Mouse (Mus musculus): ENCODE data around the gene Chek1.
A peak's percentile ranks its signal among the peaks of the same experiment; 100 is the strongest.

The Chek1 gene

DNA sequence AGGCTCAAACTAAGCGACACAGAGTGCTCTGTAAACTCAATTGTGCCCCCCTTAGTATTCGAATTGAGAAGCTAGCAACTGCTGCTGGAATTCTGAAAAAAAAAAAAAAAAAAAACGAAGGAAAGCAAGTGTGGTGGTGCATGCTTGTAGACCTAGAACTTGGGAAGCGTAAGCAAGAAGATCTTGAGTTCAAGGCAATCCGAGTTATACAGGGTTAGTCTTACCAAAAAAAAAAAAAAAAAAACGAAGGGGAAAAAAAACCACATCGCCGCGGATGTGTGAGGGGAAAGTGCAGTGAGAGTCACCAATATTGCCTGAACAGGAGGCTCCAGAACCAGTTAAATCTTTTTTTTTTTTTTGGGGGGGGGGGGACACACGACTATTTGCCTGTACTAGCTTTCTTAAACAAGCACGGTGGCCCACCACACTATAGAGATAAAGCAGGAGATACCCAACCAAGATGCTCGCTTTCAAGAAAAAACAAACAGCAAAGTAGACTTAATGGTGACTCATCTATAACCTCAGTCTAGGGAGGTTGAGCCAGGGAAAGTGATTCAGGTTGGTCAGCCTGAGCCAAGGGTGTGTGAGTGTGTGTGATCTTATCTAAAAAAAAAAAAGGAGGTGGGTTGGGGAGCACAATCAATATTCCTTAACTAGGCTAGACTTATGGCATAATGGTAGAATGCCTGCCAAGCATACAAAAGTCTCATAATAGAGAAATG is at the start of gene Chek1:
Gene Chek1 (minus strand): TSS at position 32 of the 722 bp plus-strand sequence.
- DNase-seq (ENCODE audit: low read depth, low spot score), result no peak

DNA sequence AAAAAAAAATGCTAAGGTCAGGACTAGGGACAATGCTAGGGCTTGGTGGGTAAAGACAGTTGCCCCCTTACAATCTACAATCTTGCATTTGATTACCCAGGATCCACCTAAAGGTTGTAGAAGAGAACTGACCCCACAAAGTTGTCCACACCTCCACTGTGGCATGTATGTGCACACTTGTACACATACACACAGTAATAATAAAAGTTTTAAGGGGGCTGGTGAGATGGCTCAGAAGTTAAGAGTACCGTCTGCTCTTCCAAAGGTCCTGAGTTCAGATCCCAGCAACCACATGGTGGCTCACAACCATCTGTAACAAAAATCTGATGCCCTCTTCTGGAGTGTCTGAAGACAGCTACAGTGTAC is 42.2 kb upstream of the Chek1 start:
- no peak for DNase-seq (ENCODE audit: low read depth, low spot score)

DNA sequence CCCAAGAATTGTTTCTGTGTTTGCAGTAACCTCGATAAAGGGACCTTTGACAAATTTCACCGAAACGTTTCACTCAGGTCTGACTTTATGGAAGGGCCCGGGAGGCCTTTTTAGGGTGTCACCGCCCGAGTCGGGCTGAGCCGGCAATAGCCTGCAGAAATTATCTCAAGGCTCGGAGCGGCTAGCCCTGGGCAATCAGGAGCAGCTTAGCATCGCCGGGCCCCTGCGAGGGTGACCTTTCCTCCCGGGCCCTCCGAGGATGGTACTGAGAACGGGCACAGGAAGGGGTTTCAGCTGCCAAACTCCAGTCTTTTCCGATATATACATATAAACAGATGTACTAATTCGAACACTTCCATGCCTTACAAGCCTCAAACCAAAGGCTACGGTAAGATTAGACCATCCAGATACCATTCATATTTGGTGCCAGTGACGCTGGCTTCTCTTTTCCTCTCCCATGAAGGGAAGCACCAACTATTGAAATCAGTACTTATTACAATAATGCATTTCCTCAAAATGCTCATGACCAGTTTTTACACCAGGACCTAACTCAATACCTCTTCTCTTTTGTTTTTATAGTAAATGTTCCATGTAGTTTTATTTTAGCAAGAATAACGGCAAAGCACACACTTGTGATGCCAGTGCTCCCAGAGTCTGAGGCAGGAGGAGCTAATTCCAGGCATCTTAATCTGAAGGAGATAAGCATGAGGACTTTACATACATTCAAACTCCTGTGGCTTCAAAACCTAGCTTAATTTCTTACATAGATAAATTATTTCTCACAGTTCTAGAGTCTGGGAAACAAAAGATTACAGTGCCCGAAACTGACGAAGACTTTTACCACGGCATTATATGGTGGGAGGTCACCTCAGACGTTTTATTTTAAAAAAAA is 41.5 kb upstream of the Chek1 start:
- DNase-seq (ENCODE audit: low read depth, low spot score), result peak; percentile 5

DNA sequence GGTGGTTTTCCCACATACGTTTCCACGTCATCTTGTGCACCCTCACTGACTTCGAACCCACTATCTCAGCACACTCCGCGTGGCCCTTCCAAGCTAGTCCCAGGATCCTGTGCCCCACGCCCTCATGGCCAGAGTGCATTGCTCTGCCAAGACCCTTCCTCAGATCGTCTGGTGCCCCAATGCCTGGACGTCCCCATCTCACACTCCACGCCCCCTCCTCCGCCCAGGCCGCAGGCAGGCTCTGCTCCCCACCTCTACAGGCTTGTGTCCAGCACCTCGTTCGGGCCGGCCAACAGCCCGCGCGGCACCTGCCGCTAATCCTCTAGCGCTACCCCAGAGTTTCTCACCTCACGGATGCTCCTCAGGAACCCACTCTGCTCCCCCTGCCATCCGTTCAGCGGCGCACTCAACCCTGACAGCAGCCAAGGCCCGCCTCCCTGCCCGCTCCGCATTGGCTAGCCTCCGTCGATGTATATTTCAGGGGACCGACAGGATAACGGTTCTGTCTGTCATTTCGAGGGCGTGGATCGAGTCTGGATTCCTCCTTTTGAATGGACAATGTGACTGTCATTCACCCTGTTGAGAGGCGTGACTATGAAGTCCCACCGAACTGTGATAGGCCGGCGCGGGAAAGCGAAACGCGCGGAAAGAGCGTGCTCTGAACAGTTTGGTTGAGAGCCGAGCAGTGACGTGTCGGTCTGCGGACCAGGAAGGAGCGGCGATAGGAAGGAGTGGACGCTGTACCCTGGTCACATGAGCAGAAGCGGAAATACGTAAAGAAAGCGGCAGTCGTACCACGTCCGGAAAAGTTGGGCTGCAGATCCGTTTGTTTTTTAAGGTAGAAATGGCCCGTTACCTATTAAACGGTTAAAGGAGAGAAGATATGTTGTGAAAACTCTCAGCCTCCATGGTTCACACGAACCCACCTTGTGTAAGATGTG is 40.6 kb upstream of the Chek1 start, which contains the start of gene Stt3a:
Gene Stt3a (minus strand): TSS at position 477 of the 941 bp plus-strand sequence.
- peak; percentile 100 for DNase-seq (ENCODE audit: low read depth, low spot score)

DNA sequence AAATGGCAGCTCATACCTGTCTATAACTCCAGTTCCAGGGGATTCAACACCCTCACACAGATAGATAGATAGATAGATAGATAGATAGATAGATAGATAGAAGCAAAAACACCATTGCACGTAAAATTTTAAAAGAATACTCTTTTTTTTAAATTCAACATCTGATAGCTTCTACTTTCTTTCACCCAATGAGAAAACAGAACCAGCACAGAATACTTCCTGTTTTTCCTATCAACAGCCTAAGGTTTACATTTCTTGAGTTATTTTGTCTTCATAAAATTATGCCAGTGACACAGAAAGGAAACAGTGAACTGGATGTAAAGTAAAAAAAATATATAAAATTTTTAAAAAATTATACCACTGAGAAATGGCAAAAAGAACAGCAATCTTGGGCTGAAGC is 37.5 kb upstream of the Chek1 start:
- no peak for DNase-seq (ENCODE audit: low read depth, low spot score)

DNA sequence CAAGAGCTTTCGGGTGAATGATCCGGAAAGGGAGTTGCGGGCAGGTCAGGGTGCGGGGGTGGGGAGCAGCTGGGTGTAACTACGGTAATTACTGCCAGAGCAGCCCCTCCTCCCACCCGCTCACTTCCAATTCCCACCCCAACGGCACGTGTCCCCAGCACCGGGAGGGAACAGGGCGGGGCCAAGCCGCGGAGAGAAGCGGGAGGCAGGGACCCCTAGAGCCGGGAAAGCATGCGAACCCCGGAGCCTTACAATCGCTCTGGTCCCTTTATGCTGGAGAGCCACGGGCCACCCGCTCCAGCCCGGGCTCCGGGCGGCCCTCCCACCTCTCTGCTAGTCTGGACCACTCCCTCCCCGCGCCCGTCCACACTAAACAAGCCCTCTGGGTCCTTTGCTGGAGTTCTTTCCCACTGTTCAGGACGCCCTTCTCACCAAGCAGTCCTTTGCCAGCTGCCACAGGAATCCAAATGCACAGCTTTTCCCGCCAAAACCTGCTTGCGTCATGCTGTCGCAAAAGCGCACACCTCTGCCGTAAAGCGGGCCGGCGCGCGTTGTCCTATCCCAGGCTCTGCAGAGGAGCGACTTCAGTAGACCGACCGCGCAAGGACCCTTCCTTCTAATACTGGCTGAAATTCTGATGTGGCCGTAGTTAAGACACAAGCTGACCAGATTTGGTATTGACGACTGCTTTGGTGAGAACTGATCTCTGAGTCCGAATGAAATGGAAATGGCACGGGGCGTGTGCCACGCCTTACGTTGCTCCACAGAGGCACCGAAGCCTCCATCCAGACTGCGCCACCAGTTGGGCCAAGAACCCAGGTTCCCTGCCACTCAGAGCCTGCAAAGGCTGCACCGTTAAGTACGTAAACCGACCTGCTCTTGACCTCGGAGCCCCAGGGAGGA is 483 bp downstream of the Chek1 start:
- peak; percentile 84 for DNase-seq (ENCODE audit: low read depth, low spot score)

DNA sequence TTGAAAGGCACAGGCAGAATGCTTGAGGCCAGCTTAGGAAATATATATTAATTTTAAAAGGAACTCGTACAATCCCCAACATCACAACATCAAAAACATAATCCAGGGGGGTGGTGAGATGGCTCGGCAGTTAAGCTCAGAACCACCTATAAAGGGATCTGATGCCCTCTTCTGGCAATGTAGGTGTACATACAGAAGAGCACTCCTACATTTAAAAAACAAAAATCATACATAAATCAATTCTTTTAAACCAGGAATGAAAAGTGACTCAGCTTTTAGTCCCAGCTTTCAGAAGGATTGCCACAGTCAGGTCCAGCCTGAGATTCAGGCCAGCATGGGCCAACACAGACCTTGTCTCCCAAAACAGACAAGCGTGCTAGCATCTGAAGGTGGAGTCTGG is 10.2 kb downstream of the Chek1 start:
- DNase-seq (ENCODE audit: low read depth, low spot score), result no peak

DNA sequence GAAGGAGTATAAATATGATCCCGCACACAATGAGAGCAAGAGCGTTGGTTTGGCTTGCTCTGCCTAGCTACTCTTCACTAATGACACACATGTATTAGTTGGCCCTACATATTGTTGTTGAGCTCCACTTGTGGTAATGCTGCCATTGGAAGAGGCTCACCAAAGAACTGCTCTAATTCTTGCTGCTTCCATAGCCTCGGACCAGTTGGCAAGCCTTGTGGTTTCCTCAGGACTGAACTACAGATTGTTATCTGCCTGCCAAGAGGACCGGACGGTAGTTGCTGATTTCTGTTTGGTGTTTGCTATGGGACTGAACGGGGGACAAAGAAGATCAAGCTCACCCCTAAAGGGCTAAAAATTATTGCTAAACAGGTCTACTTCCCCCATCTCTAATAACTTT is 19.6 kb downstream of the Chek1 start:
- DNase-seq (ENCODE audit: low read depth, low spot score), result no peak

DNA sequence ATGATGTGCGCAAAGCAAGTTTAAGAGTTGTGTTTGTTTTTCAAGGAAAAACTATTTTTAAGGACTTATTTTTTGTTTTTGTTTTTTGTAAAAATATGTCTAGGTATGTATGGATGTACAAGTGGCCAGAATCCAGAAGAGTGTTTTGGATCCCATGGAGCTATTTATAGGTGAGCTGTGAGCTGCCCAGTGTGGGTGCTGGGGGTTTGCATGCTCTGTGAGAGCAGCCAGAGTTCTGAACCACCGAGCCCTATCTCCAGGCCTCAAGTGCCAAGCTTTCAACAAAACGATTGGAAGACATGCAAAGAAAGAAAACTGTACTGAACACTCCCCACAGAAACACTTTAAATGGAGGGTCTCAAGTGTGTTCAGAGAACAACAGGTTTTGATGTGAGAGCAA is 20.9 kb downstream of the Chek1 start:
- DNase-seq (ENCODE audit: low read depth, low spot score), result no peak

DNA sequence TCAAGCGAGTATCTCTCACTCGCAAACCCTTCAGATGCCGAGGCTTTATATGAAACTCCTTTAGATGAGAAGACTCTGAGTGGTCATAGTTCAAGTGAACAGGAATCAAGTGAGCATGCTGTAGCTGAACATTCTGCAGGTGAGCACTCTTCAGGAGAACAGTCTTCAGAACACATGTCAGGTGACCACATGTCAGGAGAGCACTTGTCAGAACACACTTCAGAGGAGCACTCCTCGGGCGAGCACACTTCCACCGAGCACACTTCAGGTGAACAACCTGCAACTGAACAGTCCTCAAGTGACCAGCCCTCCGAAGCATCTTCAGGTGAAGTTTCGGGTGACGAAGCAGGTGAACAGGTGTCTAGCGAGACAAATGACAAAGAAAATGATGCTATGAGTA is 32.6 kb downstream of the Chek1 start:
- no peak for DNase-seq (ENCODE audit: low read depth, low spot score)

DNA sequence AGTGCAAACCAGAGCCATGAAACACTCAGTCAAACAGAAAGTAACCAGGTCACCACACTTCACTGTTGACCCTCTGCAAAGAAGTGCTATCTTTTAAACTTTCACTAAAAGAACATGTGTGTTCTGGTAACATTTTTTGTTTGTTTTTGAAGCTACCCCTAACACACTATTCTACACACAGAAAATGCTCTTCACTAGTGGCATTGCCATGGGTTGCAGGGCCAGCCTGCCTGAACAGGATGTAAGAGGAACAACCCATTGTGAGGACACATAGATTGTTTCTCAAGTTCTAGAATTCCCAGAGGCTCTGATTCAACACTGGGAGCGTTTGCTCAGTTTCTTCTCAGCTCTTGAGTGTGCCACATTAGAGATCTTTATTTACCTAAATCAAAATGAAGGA is 33.9 kb downstream of the Chek1 start, which contains the start of gene Acrv1:
Gene Acrv1 (plus strand): TSS at position 301 of the 400 bp plus-strand sequence.
- DNase-seq (ENCODE audit: low read depth, low spot score), result no peak

DNA sequence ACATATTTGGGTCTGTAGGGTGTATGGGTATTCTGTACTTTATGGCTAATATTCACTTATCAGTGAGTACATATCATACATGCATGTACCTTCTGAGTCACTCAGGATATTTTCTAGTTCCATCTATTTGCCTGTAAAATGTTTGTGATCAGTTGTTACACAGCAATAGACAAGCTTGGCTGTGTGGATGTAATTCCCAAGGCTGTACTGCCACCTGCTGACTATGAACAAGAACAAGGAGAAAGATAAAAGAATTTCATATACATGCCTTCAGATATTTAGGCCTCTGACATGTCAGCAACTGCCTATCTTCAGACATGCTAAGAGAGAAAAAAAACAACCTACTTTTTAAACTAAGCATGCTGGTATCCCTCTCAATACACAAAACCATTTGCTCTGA is 39.5 kb downstream of the Chek1 start:
- DNase-seq (ENCODE audit: low read depth, low spot score), result no peak

DNA sequence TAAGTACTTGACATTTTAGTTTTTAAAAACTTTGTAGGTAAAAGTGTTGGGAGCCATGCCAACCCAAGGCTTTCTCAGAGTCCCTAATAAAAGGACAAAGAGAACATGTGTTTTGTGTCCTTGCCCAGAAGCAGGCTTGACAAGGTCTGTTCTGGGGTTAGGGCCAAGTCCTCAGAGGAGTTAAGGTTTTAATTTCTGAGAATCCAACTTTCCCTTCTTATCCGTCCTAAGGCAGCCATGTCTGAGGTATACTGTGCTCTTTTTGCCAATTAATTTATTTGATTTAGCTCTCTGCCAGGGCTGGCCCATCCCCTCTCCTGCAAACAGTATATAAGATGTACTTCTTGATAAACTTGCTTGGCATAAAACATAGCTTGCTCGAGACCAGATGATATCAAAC is 45.4 kb downstream of the Chek1 start:
- no peak for DNase-seq (ENCODE audit: low read depth, low spot score)

All from telencephalon, adult 2 months (tissue).